Mouse (Mus musculus): ENCODE measurements around the gene Cacna1s. TPM values are rescaled to one million over a fixed set of nuclear protein-coding genes. Genes with fewer than 3 reads are reported as not detected.
A peak's percentile ranks its signal among the peaks of the same experiment; 100 is the strongest.

Cacna1s gene
- polyA plus RNA-seq, 1 experiment from 2014 or later: 0.19 TPM

- ATAC-seq (ENCODE audit: extremely low read depth, insufficient number of reproducible peaks, low FRiP score, low TSS enrichment): no peak; the same call in 1 of the 2 replicates
- H3K36me3 ChIP-seq: no peaks in the 10 kb centered on the region
- WGBS: 0% methylated on average over 6 of the region's 6 CpGs
- peak overlapping the region; percentile 1; the same call in 1 of the 2 replicates for H3K9ac ChIP-seq
- peak overlapping the region; percentile 61 for H3K4me2 ChIP-seq
- H3K27me3 ChIP-seq (replicated peaks): peaks cover 84% of the 10 kb centered on the region
- no peak overlapping the region for H3K27ac ChIP-seq (replicated peaks)
- H3K9me3 ChIP-seq: no peaks in the 10 kb centered on the region
- peak overlapping the region; percentile 41 for H3K4me3 ChIP-seq
- H3K4me1 ChIP-seq: peaks cover 34% of the 10 kb centered on the region
These were observed 1.1 kb upstream of the Cacna1s start for GRCm38 (mm10) chr1:136051465-136051864.

- no peak overlapping the region for H3K9ac ChIP-seq
- H3K4me2 ChIP-seq: no peak overlapping the region
- H3K27ac ChIP-seq (replicated peaks): no peak overlapping the region
- no peak for ATAC-seq (ENCODE audit: extremely low read depth, insufficient number of reproducible peaks, low FRiP score, low TSS enrichment)
- H3K4me1 ChIP-seq: peaks cover 28% of the 10 kb centered on the region
- no peaks in the 10 kb centered on the region for H3K36me3 ChIP-seq
- 79% methylated on average over 3 of the region's 3 CpGs for WGBS
- peaks cover 55% of the 10 kb centered on the region for H3K27me3 ChIP-seq (replicated peaks)
- no peak overlapping the region for H3K4me3 ChIP-seq
- no peaks in the 10 kb centered on the region for H3K9me3 ChIP-seq
These were observed 3.2 kb downstream of the Cacna1s start for GRCm38 (mm10) chr1:136055771-136056170.

GRCm38 (mm10) chr1:136058594-136058993 is 6.0 kb downstream of the Cacna1s start:
- H3K4me3 ChIP-seq: no peak overlapping the region
- peaks cover 13% of the 10 kb centered on the region for H3K4me1 ChIP-seq
- 54% methylated on average over 3 of the region's 3 CpGs for WGBS
- ATAC-seq (ENCODE audit: extremely low read depth, insufficient number of reproducible peaks, low FRiP score, low TSS enrichment): no peak
- H3K36me3 ChIP-seq: no peaks in the 10 kb centered on the region
- H3K9ac ChIP-seq: no peak overlapping the region
- H3K9me3 ChIP-seq: no peaks in the 10 kb centered on the region
- peaks cover 31% of the 10 kb centered on the region for H3K27me3 ChIP-seq (replicated peaks)
- H3K4me2 ChIP-seq: no peak overlapping the region
- no peak overlapping the region for H3K27ac ChIP-seq (replicated peaks)

GRCm38 (mm10) chr1:136061041-136061789 is 8.7 kb downstream of the Cacna1s start:
- no peaks in the 10 kb centered on the region for H3K9me3 ChIP-seq
- 60% methylated on average over 9 of the region's 9 CpGs for WGBS
- H3K36me3 ChIP-seq: no peaks in the 10 kb centered on the region
- peaks cover 20% of the 10 kb centered on the region for H3K4me1 ChIP-seq
- no peak overlapping the region for H3K27ac ChIP-seq (replicated peaks)
- no peak overlapping the region for H3K9ac ChIP-seq
- ATAC-seq (ENCODE audit: extremely low read depth, insufficient number of reproducible peaks, low FRiP score, low TSS enrichment): no peak
- 0 out of 2 replicates have a peak, but pooled peaks cover 12% of the 10 kb centered on the region for H3K27me3 ChIP-seq (replicated peaks)
- H3K4me2 ChIP-seq: no peak overlapping the region
- no peak overlapping the region for H3K4me3 ChIP-seq

- ATAC-seq (ENCODE audit: extremely low read depth, insufficient number of reproducible peaks, low FRiP score, low TSS enrichment): no peak
- Histone ChIP-seq H3K36me3 (no peaks in the 10 kb centered on the region), H3K27ac (replicated peaks) (no peak overlapping the region), H3K4me3 (no peak overlapping the region), H3K4me2 (no peak overlapping the region), H3K27me3 (replicated peaks) (0 out of 2 replicates have a peak, but pooled peaks cover 10% of the 10 kb centered on the region), H3K4me1 (peaks cover 20% of the 10 kb centered on the region), H3K9ac (no peak overlapping the region), H3K9me3 (no peaks in the 10 kb centered on the region)
- 83% methylated on average over 7 of the region's 7 CpGs for WGBS
These were observed 9.2 kb downstream of the Cacna1s start for GRCm38 (mm10) chr1:136061790-136062141.

- Histone ChIP-seq H3K9ac (no peak overlapping the region), H3K9me3 (no peaks in the 10 kb centered on the region), H3K27me3 (replicated peaks) (0 out of 2 replicates have a peak, but pooled peaks cover 3% of the 10 kb centered on the region), H3K27ac (replicated peaks) (no peak overlapping the region), H3K4me2 (no peak overlapping the region), H3K4me3 (no peak overlapping the region), H3K36me3 (no peaks in the 10 kb centered on the region), H3K4me1 (peaks cover 20% of the 10 kb centered on the region)
- 28% methylated on average over 5 of the region's 5 CpGs for WGBS
- no peak for ATAC-seq (ENCODE audit: extremely low read depth, insufficient number of reproducible peaks, low FRiP score, low TSS enrichment)
These were observed 11.4 kb downstream of the Cacna1s start for GRCm38 (mm10) chr1:136063991-136064390.

GRCm38 (mm10) chr1:136066621-136067020 is 14.1 kb downstream of the Cacna1s start:
- peaks cover 20% of the 10 kb centered on the region for H3K4me1 ChIP-seq
- H3K4me2 ChIP-seq: no peak overlapping the region
- no peak for ATAC-seq (ENCODE audit: extremely low read depth, insufficient number of reproducible peaks, low FRiP score, low TSS enrichment)
- no peak overlapping the region for H3K27ac ChIP-seq (replicated peaks)
- no peaks in the 10 kb centered on the region for H3K36me3 ChIP-seq
- no peak overlapping the region for H3K9ac ChIP-seq
- no peaks in the 10 kb centered on the region; the same call in 1 of the 2 replicates for H3K27me3 ChIP-seq (replicated peaks)
- no peaks in the 10 kb centered on the region for H3K9me3 ChIP-seq
- 38% methylated on average over 1 of the region's 1 CpGs for WGBS
- no peak overlapping the region for H3K4me3 ChIP-seq

- no peaks in the 10 kb centered on the region for H3K9me3 ChIP-seq
- H3K27ac ChIP-seq (replicated peaks): no peak overlapping the region
- no peaks in the 10 kb centered on the region for H3K36me3 ChIP-seq
- H3K9ac ChIP-seq: no peak overlapping the region
- peaks cover 20% of the 10 kb centered on the region for H3K4me1 ChIP-seq
- no peak for ATAC-seq (ENCODE audit: extremely low read depth, insufficient number of reproducible peaks, low FRiP score, low TSS enrichment)
- 49% methylated on average over 3 of the region's 3 CpGs for WGBS
- H3K4me3 ChIP-seq: no peak overlapping the region
- H3K27me3 ChIP-seq (replicated peaks): no peaks in the 10 kb centered on the region; the same call in 1 of the 2 replicates
- no peak overlapping the region for H3K4me2 ChIP-seq
These were observed 15.0 kb downstream of the Cacna1s start for GRCm38 (mm10) chr1:136067579-136067978.

- no peak overlapping the region for H3K27ac ChIP-seq (replicated peaks)
- H3K36me3 ChIP-seq: no peaks in the 10 kb centered on the region
- 6% methylated on average over 3 of the region's 3 CpGs for WGBS
- no peak for ATAC-seq (ENCODE audit: extremely low read depth, insufficient number of reproducible peaks, low FRiP score, low TSS enrichment)
- H3K9me3 ChIP-seq: no peaks in the 10 kb centered on the region
- H3K4me1 ChIP-seq: peaks cover 4% of the 10 kb centered on the region; the same call in 1 of the 2 replicates
- no peak overlapping the region for H3K9ac ChIP-seq
- peaks cover 26% of the 10 kb centered on the region for H3K27me3 ChIP-seq (replicated peaks)
- H3K4me3 ChIP-seq: no peak overlapping the region
- H3K4me2 ChIP-seq: no peak overlapping the region
These were observed 23.5 kb downstream of the Cacna1s start for GRCm38 (mm10) chr1:136076086-136076485.

- H3K27ac ChIP-seq (replicated peaks): no peak overlapping the region
- peaks cover 26% of the 10 kb centered on the region for H3K27me3 ChIP-seq (replicated peaks)
- H3K36me3 ChIP-seq: no peaks in the 10 kb centered on the region
- no peak overlapping the region for H3K4me2 ChIP-seq
- no peak overlapping the region for H3K9ac ChIP-seq
- 50% methylated on average over 4 of the region's 4 CpGs for WGBS
- H3K4me3 ChIP-seq: no peak overlapping the region
- peaks cover 4% of the 10 kb centered on the region; the same call in 1 of the 2 replicates for H3K4me1 ChIP-seq
- H3K9me3 ChIP-seq: peaks cover 5% of the 10 kb centered on the region; the same call in 1 of the 2 replicates
- ATAC-seq (ENCODE audit: extremely low read depth, insufficient number of reproducible peaks, low FRiP score, low TSS enrichment): no peak
These were observed 25.1 kb downstream of the Cacna1s start for GRCm38 (mm10) chr1:136077656-136078055.

- no peak for ATAC-seq (ENCODE audit: extremely low read depth, insufficient number of reproducible peaks, low FRiP score, low TSS enrichment)
- peaks cover 10% of the 10 kb centered on the region; the same call in 1 of the 2 replicates for H3K4me1 ChIP-seq
- H3K9ac ChIP-seq: no peak overlapping the region
- H3K36me3 ChIP-seq: no peaks in the 10 kb centered on the region
- H3K4me2 ChIP-seq: no peak overlapping the region
- peaks cover 5% of the 10 kb centered on the region; the same call in 1 of the 2 replicates for H3K9me3 ChIP-seq
- H3K27me3 ChIP-seq (replicated peaks): peaks cover 38% of the 10 kb centered on the region
- no peak overlapping the region for H3K4me3 ChIP-seq
- H3K27ac ChIP-seq (replicated peaks): no peak overlapping the region
- 79% methylated on average over 1 of the region's 1 CpGs for WGBS
These were observed 28.6 kb downstream of the Cacna1s start for GRCm38 (mm10) chr1:136081161-136081560.
